Mouse (Mus musculus) intestine, embryonic 14.5 days (tissue): Measurements from ENCODE around the gene Ubxn6. TPM values are rescaled to one million over a fixed set of nuclear protein-coding genes. Genes with fewer than 3 reads are reported as not detected.

Source experiments
- ATAC-seq: fragments of 200-750 bp; cut with Nextera tagmentation; replicated peaks from 2 replicates; pipeline ENCODE4 v1.8.0; 2017; ENCODE audit warnings: low read depth, moderate number of reproducible peaks, moderate TSS enrichment, moderate library complexity; ENCODE audit not compliant: low FRiP score, low TSS enrichment
- DNase-seq: peaks from one replicate; pipeline ENCODE4 v3.0.0-alpha.2; 2018; ENCODE audit warnings: low spot score
- H3K27ac ChIP-seq: fragments of 300-500 bp; sonication (generic); 2 replicates; pipeline ENCODE4 v1.5.1; 2014; ENCODE audit warnings: low read depth, mild to moderate bottlenecking, control low read depth
- H3K27me3 ChIP-seq: fragments of 300-500 bp; sonication (generic); replicated peaks from 2 replicates; pipeline ENCODE4 v1.6.1; 2014; ENCODE audit warnings: low read length, control low read depth; ENCODE audit not compliant: control insufficient read depth, insufficient read depth
- H3K36me3 ChIP-seq: fragments of 300-500 bp; sonication (generic); 2 replicates; pipeline ENCODE4 v1.6.1; 2014; ENCODE audit warnings: low read length, control low read depth; ENCODE audit not compliant: control insufficient read depth, insufficient read depth
- H3K4me1 ChIP-seq: fragments of 300-500 bp; sonication (generic); replicated peaks from 2 replicates; pipeline ENCODE4 v1.6.1; 2014; ENCODE audit warnings: low read length, control low read depth, mixed read lengths; ENCODE audit not compliant: control insufficient read depth, insufficient read depth
- H3K4me2 ChIP-seq: fragments of 300-500 bp; sonication (generic); 2 replicates; pipeline ENCODE4 v1.6.1; 2014; ENCODE audit warnings: low read length
- H3K4me3 ChIP-seq: fragments of 300-500 bp; sonication (generic); 2 replicates; pipeline ENCODE4 v1.5.1; 2014; ENCODE audit warnings: low read depth, low read length, control low read depth, mixed read lengths
- H3K9ac ChIP-seq: fragments of 300-500 bp; sonication (generic); 2 replicates; pipeline ENCODE4 v1.6.1; 2014; ENCODE audit warnings: mild to moderate bottlenecking, low read length
- H3K9me3 ChIP-seq: fragments of 300-500 bp; sonication (generic); 2 replicates; pipeline ENCODE4 v1.6.1; 2016; ENCODE audit warnings: low read length, control low read depth; ENCODE audit not compliant: control insufficient read depth
- WGBS: fragments of 180-500 bp; shearing (Covaris S2); extraction: QIAGEN DNeasy Blood & Tissue Kit; methylation state at CpG from one replicate; pipeline ENCODE4 v1.1.7; 2014; 5-methylcytosine and 5-hydroxymethylcytosine counted together
- polyA plus RNA-seq: library from polyadenylated mRNA; unstranded; fragments of >200 nt; fragmentation: Nextera tagmentation; extraction: Ambion mirVana; gene quantifications from 2 replicates; pipeline ENCODE4 v1.2.1, GENCODE M21; 2014

Gene Ubxn6
- polyA plus RNA-seq, 1 experiment from 2014 or later, result 32.3 TPM

DNA sequence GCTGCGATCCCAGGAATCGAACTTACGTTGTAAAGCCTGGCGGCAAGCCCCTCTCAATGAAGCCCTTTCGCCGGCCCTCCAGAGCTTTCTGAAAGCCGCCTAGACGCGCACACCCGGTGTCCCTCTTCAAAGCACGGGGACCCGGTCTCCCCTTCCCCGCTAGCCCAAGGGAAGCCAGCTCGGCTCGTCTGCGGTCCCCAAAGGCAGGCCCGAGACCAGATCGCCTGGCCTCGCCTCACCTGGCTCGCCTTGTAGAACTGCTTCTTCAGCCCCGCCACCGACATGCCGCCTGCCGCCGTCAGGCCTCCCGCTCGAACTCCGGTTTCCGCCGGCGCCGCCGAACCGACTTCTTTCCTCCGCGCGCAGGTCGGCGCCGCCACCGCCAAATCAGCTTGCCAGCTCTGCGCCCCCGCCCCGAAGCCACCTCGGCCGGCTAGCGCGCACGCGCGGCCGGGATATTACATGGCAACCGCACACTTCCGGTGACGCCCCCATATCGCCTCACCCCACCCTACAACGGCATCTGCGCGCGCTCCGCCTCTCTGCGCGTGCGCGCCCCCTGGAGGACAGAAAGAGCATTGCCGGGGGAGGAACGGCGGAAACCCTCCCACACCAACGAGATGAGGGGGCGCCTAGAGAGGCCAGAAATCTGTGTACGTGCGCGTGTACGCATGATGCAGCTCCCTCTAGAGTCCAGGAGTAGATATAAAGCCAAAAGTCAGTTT, 38.5 kb downstream of the Ubxn6 start, which contains the start of gene Sh3gl1:
Sh3gl1 (minus strand) TSS at position 460 of the 725 bp plus-strand sequence.
- Histone ChIP-seq H3K27ac (peak within 1 kb of the TSS; percentile 73), H3K4me3 (peak within 1 kb of the TSS; percentile 70), H3K4me1 (peaks cover 32% of the 10 kb centered on the region), H3K4me2 (peak within 1 kb of the TSS; percentile 75), H3K9ac (peak within 1 kb of the TSS; percentile 90), H3K9me3 (no peaks in the 10 kb centered on the region), H3K27me3 (no peaks in the 10 kb centered on the region), H3K36me3 (peaks cover 12% of the 10 kb centered on the region; the same call in 1 of the 2 replicates)
- ATAC-seq (peak; percentile 85), DNase-seq (peak; percentile 98)
- WGBS, result under 1% methylated on average over 73 of the region's 74 CpGs

DNA sequence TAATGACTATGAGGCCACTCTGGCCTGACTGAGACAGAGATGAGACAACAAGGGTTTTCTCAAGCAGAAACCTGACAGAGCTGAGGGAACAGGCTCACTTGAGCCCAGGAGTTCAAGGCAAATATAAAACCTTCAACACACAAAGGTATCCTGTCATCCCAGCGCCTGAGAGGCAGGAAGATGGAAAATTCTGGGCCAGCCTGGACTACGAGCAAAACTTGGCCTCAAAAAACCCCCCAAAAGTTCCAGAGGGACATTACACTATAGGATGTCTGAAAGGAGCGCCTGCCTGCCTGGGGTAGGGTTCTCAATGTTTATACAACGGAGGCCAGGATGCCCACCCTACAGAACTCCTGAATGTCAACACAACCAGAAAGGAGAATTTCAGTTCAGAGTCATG, 39.6 kb downstream of the Ubxn6 start:
- H3K4me1 ChIP-seq, result peaks cover 28% of the 10 kb centered on the region
- H3K4me2 ChIP-seq, result peak overlapping the region; percentile 75
- ATAC-seq (no peak), DNase-seq (no peak)
- H3K4me3 ChIP-seq, result peak overlapping the region; percentile 70
- H3K27ac ChIP-seq, result no peak overlapping the region
- H3K27me3 ChIP-seq, result no peaks in the 10 kb centered on the region
- 64% methylated on average over 4 of the region's 4 CpGs for WGBS
- H3K9me3 ChIP-seq, result no peaks in the 10 kb centered on the region
- peak overlapping the region; percentile 90 for H3K9ac ChIP-seq
- peaks cover 12% of the 10 kb centered on the region; the same call in 1 of the 2 replicates for H3K36me3 ChIP-seq

DNA sequence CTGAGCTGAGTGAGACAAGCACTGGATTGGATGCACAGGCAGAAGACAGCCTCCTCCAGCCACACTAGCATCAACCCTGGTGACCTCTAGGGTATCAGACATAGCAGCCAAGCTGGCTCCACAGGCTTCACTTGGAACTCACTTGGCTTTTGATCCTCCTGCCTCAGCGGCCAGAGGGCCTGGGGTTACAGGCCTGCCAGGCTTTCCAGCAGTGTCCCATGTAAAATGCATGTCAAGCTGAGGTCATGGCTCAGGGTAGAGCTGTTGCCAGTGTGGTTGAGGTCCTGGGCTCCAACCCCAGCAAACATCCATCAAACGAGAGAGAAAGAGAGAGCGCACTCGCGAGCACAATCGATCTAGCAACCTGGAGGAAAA, 40.1 kb downstream of the Ubxn6 start:
- H3K4me3 ChIP-seq, result peak overlapping the region; percentile 70; the same call in 1 of the 2 replicates
- peaks cover 28% of the 10 kb centered on the region for H3K4me1 ChIP-seq
- H3K9ac ChIP-seq, result no peak overlapping the region
- H3K27me3 ChIP-seq, result no peaks in the 10 kb centered on the region
- WGBS, result 88% methylated on average over 6 of the region's 6 CpGs
- peaks cover 12% of the 10 kb centered on the region; the same call in 1 of the 2 replicates for H3K36me3 ChIP-seq
- no peak for ATAC-seq
- H3K27ac ChIP-seq, result no peak overlapping the region
- no peak for DNase-seq
- peak overlapping the region; percentile 75 for H3K4me2 ChIP-seq
- H3K9me3 ChIP-seq, result no peaks in the 10 kb centered on the region

DNA sequence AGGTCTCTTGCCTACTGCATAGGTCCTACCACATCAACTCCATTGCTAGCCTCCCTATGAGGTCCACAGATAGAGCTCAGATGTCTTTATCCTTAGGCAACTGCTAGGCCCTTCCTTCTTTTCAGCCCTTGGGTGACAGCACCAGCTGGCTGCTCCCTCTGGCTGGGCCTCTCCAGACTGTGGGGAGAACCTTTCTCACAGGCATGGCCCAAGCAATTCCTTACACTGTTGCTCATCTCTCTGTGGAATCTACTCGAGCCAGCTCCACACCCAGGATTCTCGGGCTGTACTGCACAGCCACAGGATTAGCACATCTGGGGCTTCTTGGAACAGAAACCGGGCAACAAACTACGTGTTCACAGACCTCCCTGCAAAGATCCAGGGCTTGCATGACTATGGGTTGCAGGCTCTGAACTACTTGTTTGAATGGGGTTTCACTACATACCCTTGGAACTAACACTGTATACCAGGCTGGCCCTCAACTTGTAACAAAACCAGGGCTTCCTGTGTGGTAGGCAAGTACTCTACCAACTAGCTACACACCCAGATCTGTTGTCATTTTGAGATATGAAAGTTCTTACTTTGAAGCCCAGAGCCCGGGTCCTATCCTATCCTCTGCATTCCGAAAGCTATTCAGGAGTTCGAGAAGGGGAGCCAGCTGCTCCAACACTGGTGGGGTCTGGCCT, 40.6 kb downstream of the Ubxn6 start:
- H3K4me3 ChIP-seq, result no peak overlapping the region
- WGBS, result 87% methylated on average over 7 of the region's 7 CpGs
- no peak overlapping the region for H3K4me2 ChIP-seq
- no peak for DNase-seq
- H3K9me3 ChIP-seq, result no peaks in the 10 kb centered on the region
- H3K4me1 ChIP-seq, result peaks cover 28% of the 10 kb centered on the region
- no peak overlapping the region for H3K27ac ChIP-seq
- ATAC-seq, result no peak
- peaks cover 17% of the 10 kb centered on the region; the same call in 1 of the 2 replicates for H3K36me3 ChIP-seq
- no peaks in the 10 kb centered on the region for H3K27me3 ChIP-seq
- no peak overlapping the region for H3K9ac ChIP-seq

DNA sequence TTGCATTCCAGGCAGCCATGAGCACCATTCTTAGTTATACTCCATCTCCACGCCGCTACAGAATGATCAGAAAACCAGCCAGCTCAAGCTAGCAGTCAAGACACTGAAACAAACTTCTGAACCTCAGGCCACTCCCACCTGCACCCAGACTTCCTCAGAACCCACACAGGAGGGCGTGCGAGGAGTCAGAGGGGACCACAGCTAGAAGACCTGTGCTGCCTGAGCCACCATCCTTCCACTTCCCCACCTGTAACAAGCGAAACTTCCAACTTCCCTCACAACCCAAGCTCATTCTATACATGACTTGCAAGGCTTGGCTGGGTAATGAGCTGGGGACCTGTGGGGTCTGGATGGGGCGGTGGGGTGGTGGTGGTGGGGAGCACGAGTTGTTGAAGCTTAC, 42.0 kb downstream of the Ubxn6 start:
- H3K27me3 ChIP-seq, result no peaks in the 10 kb centered on the region
- H3K4me2 ChIP-seq, result no peak overlapping the region
- no peak overlapping the region for H3K27ac ChIP-seq
- no peak overlapping the region for H3K4me3 ChIP-seq
- H3K9ac ChIP-seq, result no peak overlapping the region
- H3K36me3 ChIP-seq, result peaks cover 30% of the 10 kb centered on the region
- H3K4me1 ChIP-seq, result peaks cover 28% of the 10 kb centered on the region
- no peak for ATAC-seq
- WGBS, result 80% methylated on average over 7 of the region's 7 CpGs
- H3K9me3 ChIP-seq, result no peaks in the 10 kb centered on the region
- DNase-seq, result no peak

DNA sequence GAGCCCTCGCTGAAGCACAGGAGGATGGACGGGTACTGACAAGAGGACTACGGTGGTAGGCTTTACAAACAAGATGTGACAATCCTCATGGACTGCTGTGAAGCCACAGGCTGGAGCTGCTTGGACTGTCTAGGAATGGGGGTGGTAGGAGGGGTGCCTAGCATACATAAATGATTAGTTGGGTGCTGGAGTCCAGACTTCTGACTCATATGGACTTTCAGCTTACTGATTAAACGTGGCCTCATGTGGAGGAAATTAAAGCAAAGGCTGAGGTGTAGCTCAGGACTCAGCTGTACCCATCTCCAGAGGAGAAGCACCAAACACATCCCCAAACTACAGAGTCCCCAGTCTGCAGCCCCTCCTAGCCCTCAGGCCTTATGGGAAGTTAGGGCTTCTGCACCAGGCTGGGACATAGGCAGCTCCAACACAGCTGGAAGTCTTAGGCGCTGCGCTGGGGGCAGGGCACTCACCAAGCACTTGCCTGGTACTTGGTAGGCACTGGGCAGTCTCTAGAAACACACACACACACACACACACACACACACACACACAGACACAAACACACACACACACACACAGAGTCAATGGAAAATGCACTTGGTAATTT, 42.6 kb downstream of the Ubxn6 start:
- H3K27me3 ChIP-seq, result no peaks in the 10 kb centered on the region
- DNase-seq, result no peak
- H3K4me2 ChIP-seq, result no peak overlapping the region
- no peak overlapping the region for H3K9ac ChIP-seq
- H3K36me3 ChIP-seq, result peaks cover 34% of the 10 kb centered on the region
- H3K4me3 ChIP-seq, result no peak overlapping the region
- no peak overlapping the region for H3K27ac ChIP-seq
- ATAC-seq, result no peak
- peaks cover 25% of the 10 kb centered on the region for H3K4me1 ChIP-seq
- WGBS, result 69% methylated on average over 6 of the region's 6 CpGs
- H3K9me3 ChIP-seq, result no peaks in the 10 kb centered on the region

DNA sequence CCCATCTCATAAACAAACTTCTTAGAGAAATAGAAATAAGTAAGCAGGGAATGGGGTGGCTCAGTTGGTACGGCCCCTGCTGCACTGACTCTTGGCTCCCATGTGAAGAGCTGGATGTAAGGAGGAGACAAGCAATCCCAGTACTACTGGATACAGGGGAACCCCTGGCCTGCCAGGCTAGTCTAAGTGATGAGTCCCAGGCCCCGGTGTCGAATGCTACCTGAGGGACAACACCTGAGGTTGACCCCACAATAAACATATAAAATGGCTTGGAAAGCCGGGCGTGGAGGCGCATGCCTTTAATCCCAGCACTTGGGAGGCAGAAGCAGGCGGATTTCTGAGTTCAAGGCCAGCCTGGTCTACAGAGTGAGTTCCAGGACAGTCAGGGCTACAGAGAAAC, 43.4 kb downstream of the Ubxn6 start:
- no peak for DNase-seq
- no peaks in the 10 kb centered on the region for H3K9me3 ChIP-seq
- WGBS, result 85% methylated on average over 7 of the region's 7 CpGs
- no peak overlapping the region for H3K9ac ChIP-seq
- no peak overlapping the region for H3K27ac ChIP-seq
- no peak overlapping the region for H3K4me3 ChIP-seq
- H3K36me3 ChIP-seq, result peaks cover 36% of the 10 kb centered on the region
- peaks cover 21% of the 10 kb centered on the region for H3K4me1 ChIP-seq
- ATAC-seq, result no peak
- no peaks in the 10 kb centered on the region for H3K27me3 ChIP-seq
- no peak overlapping the region for H3K4me2 ChIP-seq

DNA sequence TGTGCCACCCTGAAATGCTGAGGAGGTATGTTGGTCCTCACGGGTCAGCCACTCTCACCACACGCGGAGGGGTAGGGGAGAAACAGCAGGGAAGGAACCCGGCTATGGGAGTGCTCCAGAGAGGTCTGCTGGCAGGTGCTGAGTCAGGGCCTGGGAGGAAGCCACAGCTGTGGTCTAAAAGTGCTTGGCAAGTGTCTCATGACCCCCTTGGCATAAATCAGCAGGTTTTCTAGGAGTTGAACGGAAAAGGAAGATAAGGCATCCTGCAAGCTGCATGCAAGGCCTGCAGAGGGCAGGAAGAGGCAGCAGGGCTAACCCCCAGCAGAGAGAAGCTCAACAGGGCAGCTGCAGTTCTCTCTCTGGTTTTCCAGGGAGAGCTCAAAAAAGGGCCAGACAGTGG, 43.9 kb downstream of the Ubxn6 start:
- Histone ChIP-seq H3K4me3 (no peak overlapping the region), H3K9me3 (no peaks in the 10 kb centered on the region), H3K9ac (no peak overlapping the region), H3K4me2 (no peak overlapping the region), H3K4me1 (peaks cover 21% of the 10 kb centered on the region), H3K27me3 (no peaks in the 10 kb centered on the region), H3K36me3 (peaks cover 36% of the 10 kb centered on the region), H3K27ac (no peak overlapping the region)
- 63% methylated on average over 5 of the region's 5 CpGs for WGBS
- DNase-seq (no peak), ATAC-seq (no peak)
